Mouse (Mus musculus) embryonic stem cell, embryonic (primary cell): ENCODE measurements around the gene Crygb.

Experiments used
- CTCF ChIA-PET, 4 experiments: fragments of 300-600 bp in 2 of 4; fragments of 350-600 bp in 2 of 4; sonication (Branson Sonifier 250); formaldehyde crosslinking; loops; one replicate each; lab custom pipeline; 2022; ENCODE audit warnings: inconsistent platforms in 2 of 4; lab: Charles Lee
- POLR2A ChIA-PET, 4 experiments: fragments of 300-600 bp in 2 of 4; fragments of 350-600 bp in 2 of 4; sonication (Branson Sonifier 250); formaldehyde crosslinking; loops; one replicate each; lab custom pipeline; 2022; ENCODE audit warnings: antibody characterized with exemption in 4 of 4, inconsistent platforms in 1 of 4; lab: Charles Lee

Gene Crygb

GRCm38 (mm10) chr1:65037542-65037941 lies 44.5 kb downstream of the Crygb start:
- CTCF ChIA-PET, result no interaction called here

GRCm38 (mm10) chr1:65035513-65035912 lies 46.6 kb downstream of the Crygb start:
- POLR2A ChIA-PET, result interaction anchor here in 3 of 4 experiments (0.5 to 1.1 kb wide), 4 partner anchors 15 to 914 kb away, joined by 3 read pairs; partner anchors contain the start of genes Ccnyl1 (in 1 of the 3) and Klf7 (in 1 of the 3)
- CTCF ChIA-PET, result no interaction called here

More at GRCm38 (mm10) chr1:65037542-65037941, 44.5 kb downstream of the Crygb start:
- POLR2A ChIA-PET, result interaction anchor here in 2 of 4 experiments (1.0 to 2.9 kb wide), 4 partner anchors 14 to 347 kb away, joined by 4 to 16 read pairs (median 8); partner anchors contain the start of gene Ccnyl1 (in 1 of the 2)

- CTCF ChIA-PET, result no interaction called here
- POLR2A ChIA-PET, result interaction anchor here in 1 of 4 experiments (0.7 to 1.1 kb wide), 2 partner anchors 13 to 47 kb away, joined by 3 read pairs; no protein-coding TSS in a partner anchor
Observed at GRCm38 (mm10) chr1:65032641-65033040, 49.4 kb downstream of the Crygb start, which contains the start of gene Akr1cl. TSS of gene Akr1cl (minus strand) at chr1:65032759.
